Mouse (Mus musculus): ENCODE results near the gene Rsu1. TPM values are rescaled to one million over a fixed set of nuclear protein-coding genes. Genes with fewer than 3 reads are reported as not detected.

Rsu1 gene
- polyA plus RNA-seq, 1 experiment = 0.65 TPM

DNA sequence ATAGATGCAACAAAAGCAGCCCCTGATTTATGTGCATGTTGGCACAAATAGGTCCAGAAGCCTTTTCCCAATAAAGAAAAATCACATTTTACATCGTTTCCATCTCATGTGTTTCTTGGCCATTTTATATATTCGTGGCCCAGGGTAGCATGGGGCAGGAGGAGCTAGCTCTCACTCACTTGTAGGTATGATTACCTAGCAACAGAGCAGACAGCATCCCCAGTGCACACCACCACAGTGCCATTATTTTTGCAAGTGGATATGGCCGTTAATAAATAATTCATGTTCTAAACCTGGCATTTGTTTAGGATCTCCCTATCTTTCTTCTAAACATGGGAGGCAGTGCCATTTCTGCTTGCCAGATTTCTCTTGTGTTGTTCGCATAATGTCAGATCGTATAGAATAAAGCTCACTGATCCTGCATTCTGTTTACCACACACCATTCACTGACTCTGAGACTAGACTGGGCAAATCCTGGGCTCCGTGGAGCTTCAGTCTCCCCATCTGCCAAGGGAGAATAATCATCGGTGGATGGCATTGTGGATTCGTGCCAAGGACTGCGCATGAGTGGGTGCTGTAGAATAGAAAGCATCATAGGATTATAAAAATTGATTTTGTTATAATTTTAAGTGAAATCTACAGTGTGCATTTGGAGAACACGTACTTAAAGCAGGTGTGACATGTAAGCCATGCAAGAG lies 93.4 kb downstream of the Rsu1 start:
- H3K4me1 ChIP-seq (ENCODE audit: control insufficient read depth) = peaks cover 5% of the 10 kb centered on the region
- H3K9me3 ChIP-seq (ENCODE audit: control insufficient read depth, low read length) = no peaks in the 10 kb centered on the region
- H3K4me3 ChIP-seq (replicated peaks) = no peak overlapping the region
- H3K36me3 ChIP-seq (ENCODE audit: control insufficient read depth) = peaks cover 4% of the 10 kb centered on the region; the same call in 1 of the 2 replicates
- TF ChIP-seq GATA1 (IDR thresholded peaks at IDR 0.05; ENCODE audit: low read length) (no peak), TAL1 (IDR thresholded peaks at IDR 0.05; ENCODE audit: low read length) (no peak)
- H3K27me3 ChIP-seq (ENCODE audit: control insufficient read depth) = no peaks in the 10 kb centered on the region

DNA sequence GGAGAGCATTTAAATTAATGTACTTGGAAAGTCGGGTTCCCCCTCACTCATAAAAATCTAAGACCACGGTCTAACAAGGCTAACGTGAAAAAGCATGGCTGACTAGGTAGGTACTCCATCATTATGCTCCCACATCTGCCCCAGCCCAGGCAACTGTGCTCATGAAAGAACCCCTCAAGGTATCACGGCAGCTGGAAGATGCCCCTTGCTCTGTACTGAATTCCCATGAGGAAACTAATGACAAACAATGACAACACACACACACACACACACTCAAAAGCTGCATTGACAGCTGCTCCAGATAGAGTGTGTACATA lies 95.0 kb downstream of the Rsu1 start:
- no peaks in the 10 kb centered on the region for H3K27me3 ChIP-seq (ENCODE audit: control insufficient read depth)
- TF ChIP-seq GATA1 (IDR thresholded peaks at IDR 0.05; ENCODE audit: low read length) (no peak), TAL1 (IDR thresholded peaks at IDR 0.05; ENCODE audit: low read length) (no peak)
- H3K9me3 ChIP-seq (ENCODE audit: control insufficient read depth, low read length) = no peaks in the 10 kb centered on the region
- H3K36me3 ChIP-seq (ENCODE audit: control insufficient read depth) = no peaks in the 10 kb centered on the region
- no peak overlapping the region for H3K4me3 ChIP-seq (replicated peaks)
- H3K4me1 ChIP-seq (ENCODE audit: control insufficient read depth) = no peaks in the 10 kb centered on the region

DNA sequence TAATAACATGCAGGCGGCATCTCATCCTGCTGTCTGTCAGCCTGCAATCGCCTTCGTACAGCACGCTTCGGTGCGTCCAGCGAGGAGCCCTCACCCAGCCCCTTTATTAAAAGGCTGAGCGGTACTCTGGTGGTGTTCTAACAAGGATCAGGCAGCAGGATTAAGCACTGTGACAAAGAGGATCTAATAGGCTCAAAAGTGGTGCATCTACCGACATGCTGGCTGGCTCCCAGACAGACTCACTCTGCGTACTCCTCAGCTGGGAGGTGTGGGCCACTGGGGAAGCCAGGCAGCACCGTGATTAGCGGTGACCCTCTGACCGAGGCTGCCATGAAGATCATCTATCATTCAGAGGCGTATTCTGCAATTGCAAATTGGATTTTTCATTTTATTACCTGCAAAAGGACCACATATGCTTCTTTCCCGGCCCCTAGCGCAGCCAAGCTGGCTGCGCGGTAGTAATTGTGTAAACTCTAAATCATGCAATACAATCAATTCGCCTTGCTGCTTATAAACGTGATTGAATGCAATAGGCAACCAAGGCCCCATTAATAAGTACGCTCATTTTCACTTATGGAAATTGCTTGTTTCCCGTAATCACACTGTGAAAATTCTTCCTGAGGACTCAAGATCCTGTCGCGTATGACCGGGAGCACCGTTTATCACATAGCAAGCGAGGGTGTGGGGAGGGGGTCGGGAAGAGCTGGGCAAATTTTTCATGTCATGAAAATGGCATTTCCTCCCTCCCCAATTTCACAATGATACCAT lies 95.5 kb downstream of the Rsu1 start:
- Histone ChIP-seq H3K4me3 (replicated peaks) (no peak overlapping the region), H3K36me3 (ENCODE audit: control insufficient read depth) (no peaks in the 10 kb centered on the region)

DNA sequence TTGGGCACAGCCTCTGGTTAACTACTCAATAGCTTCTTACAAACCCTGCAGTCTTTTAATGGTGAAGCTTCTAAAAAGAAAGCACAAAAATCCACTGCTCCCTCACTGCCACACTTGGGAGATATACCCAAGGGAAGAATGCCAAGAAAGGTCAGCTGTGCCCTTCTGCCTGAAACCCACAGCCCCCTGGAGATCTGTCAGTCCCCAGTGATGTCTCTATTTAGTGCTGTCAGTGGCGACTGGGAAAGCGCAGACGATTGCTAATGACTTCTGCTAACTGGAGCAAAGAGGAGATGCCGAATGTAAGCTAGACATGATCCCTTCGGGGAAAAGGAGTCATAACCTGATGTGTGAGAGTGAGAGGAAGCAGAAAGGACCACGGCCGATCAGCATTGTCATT lies 96.8 kb downstream of the Rsu1 start:
- Histone ChIP-seq H3K27me3 (ENCODE audit: control insufficient read depth) (no peaks in the 10 kb centered on the region), H3K4me3 (replicated peaks) (no peak overlapping the region), H3K9me3 (ENCODE audit: control insufficient read depth, low read length) (no peaks in the 10 kb centered on the region), H3K36me3 (ENCODE audit: control insufficient read depth) (no peaks in the 10 kb centered on the region), H3K4me1 (ENCODE audit: control insufficient read depth) (no peaks in the 10 kb centered on the region)
- TF ChIP-seq GATA1 (IDR thresholded peaks at IDR 0.05; ENCODE audit: low read length) (no peak), TAL1 (IDR thresholded peaks at IDR 0.05; ENCODE audit: low read length) (no peak)

More for the DNA sequence above, 95.5 kb downstream of the Rsu1 start:
- no peaks in the 10 kb centered on the region for H3K9me3 ChIP-seq (ENCODE audit: control insufficient read depth, low read length)
- no peaks in the 10 kb centered on the region for H3K4me1 ChIP-seq (ENCODE audit: control insufficient read depth)
- no peaks in the 10 kb centered on the region for H3K27me3 ChIP-seq (ENCODE audit: control insufficient read depth)
- no peak for TF ChIP-seq GATA1 (IDR thresholded peaks at IDR 0.05; ENCODE audit: low read length)
- no peak for TF ChIP-seq TAL1 (IDR thresholded peaks at IDR 0.05; ENCODE audit: low read length)

DNA sequence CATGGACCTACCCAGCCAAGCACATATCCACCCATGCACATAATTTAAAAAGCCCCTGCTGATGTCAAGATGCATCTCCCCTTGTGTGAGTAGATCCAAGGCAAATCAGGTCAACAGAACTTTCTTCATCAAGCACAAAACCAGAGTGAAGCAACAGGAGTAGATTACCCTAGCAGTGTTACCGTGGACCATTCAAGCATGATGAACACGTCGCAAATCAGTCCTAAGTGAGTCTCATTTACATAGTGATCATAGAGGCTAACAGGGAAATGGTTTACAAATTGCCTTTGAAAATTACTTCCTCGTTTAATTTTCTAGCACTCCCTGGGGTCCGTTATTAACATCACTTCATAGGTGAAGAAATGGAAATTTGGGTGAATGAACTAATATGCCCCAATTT lies 100.6 kb downstream of the Rsu1 start:
- H3K9me3 ChIP-seq (ENCODE audit: control insufficient read depth, low read length) = no peaks in the 10 kb centered on the region
- peaks cover 2% of the 10 kb centered on the region; the same call in 1 of the 2 replicates for H3K36me3 ChIP-seq (ENCODE audit: control insufficient read depth)
- no peaks in the 10 kb centered on the region for H3K27me3 ChIP-seq (ENCODE audit: control insufficient read depth)
- TF ChIP-seq GATA1 (IDR thresholded peaks at IDR 0.05; ENCODE audit: low read length) (no peak), TAL1 (IDR thresholded peaks at IDR 0.05; ENCODE audit: low read length) (no peak)
- no peaks in the 10 kb centered on the region for H3K4me1 ChIP-seq (ENCODE audit: control insufficient read depth)
- no peak overlapping the region for H3K4me3 ChIP-seq (replicated peaks)

DNA sequence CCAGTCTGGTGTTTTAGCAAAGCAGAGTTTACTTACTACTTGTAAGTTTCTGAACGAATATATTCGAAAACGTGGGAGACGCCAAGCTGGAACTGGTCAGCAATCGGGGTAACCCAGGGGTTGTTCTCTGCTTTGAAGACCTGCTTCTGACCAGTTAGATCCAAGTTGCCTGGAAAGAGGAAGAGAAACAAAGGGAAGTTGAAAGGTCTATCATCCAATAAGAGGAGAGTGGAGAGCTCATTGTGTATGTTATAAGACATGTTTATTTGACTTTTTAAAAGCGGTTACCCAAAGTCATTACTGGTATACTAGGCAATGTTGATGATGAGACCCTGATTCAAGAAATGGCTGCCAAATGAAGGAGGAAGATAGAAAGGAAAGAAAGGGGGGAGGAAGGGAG lies 101.3 kb downstream of the Rsu1 start:
- no peaks in the 10 kb centered on the region for H3K27me3 ChIP-seq (ENCODE audit: control insufficient read depth)
- H3K4me1 ChIP-seq (ENCODE audit: control insufficient read depth) = no peaks in the 10 kb centered on the region
- H3K9me3 ChIP-seq (ENCODE audit: control insufficient read depth, low read length) = no peaks in the 10 kb centered on the region
- H3K36me3 ChIP-seq (ENCODE audit: control insufficient read depth) = peaks cover 2% of the 10 kb centered on the region; the same call in 1 of the 2 replicates
- TF ChIP-seq TAL1 (IDR thresholded peaks at IDR 0.05; ENCODE audit: low read length) (no peak), GATA1 (IDR thresholded peaks at IDR 0.05; ENCODE audit: low read length) (no peak)
- H3K4me3 ChIP-seq (replicated peaks) = no peak overlapping the region

DNA sequence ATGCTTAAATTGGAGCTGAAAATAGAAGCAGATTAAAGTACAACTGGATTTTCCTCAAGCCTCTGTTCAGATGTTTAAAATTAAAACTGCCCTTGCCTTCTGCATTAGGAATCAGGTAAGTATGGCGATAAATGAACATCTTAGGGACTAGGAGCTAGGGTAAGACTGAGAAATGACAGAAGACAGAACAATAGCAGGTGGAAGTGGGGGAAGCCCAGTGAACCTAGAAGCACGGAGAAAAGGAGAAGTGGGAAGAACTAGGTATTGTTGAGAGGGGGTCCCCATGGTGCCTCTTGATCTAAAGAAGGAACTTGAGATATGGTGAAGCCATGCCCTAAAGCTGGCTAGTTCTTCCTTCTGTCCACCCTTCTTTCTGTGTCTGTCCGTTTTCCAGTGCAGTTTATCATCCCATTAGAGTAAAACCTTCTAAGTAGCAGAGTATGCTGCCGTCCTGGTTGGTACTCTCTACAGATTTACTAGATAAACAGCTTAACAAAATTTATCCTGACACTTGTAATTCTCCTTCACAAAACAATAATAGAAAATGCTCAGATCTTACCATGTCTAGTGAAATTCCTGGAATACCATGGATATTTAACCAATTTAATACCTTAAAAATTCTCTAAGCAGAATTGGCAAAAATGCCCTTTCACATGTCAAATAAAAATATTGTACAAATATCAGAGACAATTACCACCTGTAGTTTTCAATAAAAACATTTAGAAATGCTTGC lies 101.9 kb downstream of the Rsu1 start:
- TF ChIP-seq TAL1 (IDR thresholded peaks at IDR 0.05; ENCODE audit: low read length) (no peak), GATA1 (IDR thresholded peaks at IDR 0.05; ENCODE audit: low read length) (no peak)
- no peaks in the 10 kb centered on the region for H3K9me3 ChIP-seq (ENCODE audit: control insufficient read depth, low read length)
- no peak overlapping the region for H3K4me3 ChIP-seq (replicated peaks)
- no peaks in the 10 kb centered on the region for H3K27me3 ChIP-seq (ENCODE audit: control insufficient read depth)
- H3K36me3 ChIP-seq (ENCODE audit: control insufficient read depth) = peaks cover 2% of the 10 kb centered on the region; the same call in 1 of the 2 replicates
- no peaks in the 10 kb centered on the region for H3K4me1 ChIP-seq (ENCODE audit: control insufficient read depth)

DNA sequence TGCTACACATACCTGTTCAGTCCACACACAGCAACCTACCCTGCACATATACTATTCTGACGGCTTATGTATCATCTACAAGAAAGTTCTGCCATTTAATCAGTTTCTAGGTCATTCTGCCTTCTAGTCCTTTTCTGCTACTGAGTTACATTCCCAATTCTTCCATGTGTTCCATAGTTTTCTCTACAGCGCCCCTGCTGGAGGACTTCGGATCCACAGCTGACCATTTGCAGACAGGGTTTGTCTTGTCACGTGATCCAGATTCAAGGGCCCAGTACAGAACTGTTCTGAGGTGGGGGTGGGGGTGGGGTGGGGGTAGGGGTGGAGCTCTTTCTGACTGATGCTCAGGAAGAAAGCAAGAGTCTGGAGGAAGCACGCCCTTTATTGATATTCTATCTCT lies 102.5 kb downstream of the Rsu1 start:
- no peak overlapping the region for H3K4me3 ChIP-seq (replicated peaks)
- H3K9me3 ChIP-seq (ENCODE audit: control insufficient read depth, low read length) = no peaks in the 10 kb centered on the region
- no peak for TF ChIP-seq GATA1 (IDR thresholded peaks at IDR 0.05; ENCODE audit: low read length)
- no peak for TF ChIP-seq TAL1 (IDR thresholded peaks at IDR 0.05; ENCODE audit: low read length)
- H3K27me3 ChIP-seq (ENCODE audit: control insufficient read depth) = no peaks in the 10 kb centered on the region
- H3K4me1 ChIP-seq (ENCODE audit: control insufficient read depth) = no peaks in the 10 kb centered on the region
- peaks cover 2% of the 10 kb centered on the region; the same call in 1 of the 2 replicates for H3K36me3 ChIP-seq (ENCODE audit: control insufficient read depth)

DNA sequence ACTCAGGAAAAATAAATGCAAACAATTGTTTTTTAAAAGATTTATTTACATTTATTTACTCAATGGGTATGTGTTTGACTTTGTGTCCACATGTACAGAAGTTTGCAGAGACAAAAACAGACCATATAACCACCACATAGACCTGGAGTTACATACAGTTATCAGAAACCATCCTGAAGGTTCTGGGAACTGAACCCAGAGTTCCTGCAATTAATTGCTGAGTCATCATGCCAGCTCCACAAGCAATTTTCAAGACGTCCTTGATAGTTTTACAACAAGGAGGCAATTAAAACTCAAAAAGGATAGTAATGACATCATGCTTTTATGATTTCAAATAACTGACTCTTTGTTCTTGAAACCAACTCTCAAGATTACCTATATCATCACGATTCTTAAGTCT lies 109.5 kb downstream of the Rsu1 start:
- TF ChIP-seq GATA1 (IDR thresholded peaks at IDR 0.05; ENCODE audit: low read length) (no peak), TAL1 (IDR thresholded peaks at IDR 0.05; ENCODE audit: low read length) (no peak)
- Histone ChIP-seq H3K9me3 (ENCODE audit: control insufficient read depth, low read length) (no peaks in the 10 kb centered on the region), H3K36me3 (ENCODE audit: control insufficient read depth) (peaks cover 3% of the 10 kb centered on the region), H3K4me3 (replicated peaks) (no peak overlapping the region), H3K27me3 (ENCODE audit: control insufficient read depth) (no peaks in the 10 kb centered on the region), H3K4me1 (ENCODE audit: control insufficient read depth) (no peaks in the 10 kb centered on the region)
